Mouse (Mus musculus): ENCODE measurements at regions not wholly inside any gene's neighbourhood (a gene's known extent, or its start where the extent isn't known, plus 50 kb on each side); places are given as distances from the start of the nearest gene placed in this dataset.

DNA sequence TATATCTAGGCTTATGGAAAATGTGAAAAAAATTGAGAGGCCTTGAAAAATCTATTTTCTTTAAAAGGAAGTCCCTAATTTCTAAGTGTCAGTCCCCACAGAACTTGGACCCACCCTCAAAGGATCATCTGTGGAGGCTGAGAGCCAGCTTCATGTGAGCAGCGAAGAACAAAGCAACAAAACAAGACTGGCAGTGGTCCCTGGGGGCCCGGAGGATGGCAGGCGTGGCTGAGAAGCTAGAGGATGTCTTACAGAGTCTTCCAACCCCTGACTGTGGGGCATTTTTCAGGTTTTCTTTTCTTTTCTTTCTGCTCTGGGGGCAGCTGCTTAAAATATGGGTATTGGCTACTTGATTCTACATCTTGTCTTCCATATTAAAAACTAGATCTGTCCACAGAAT lies 90.5 kb downstream of the Cog6 start:
- TF ChIP-seq CTCF (IDR thresholded peaks at IDR 0.05; ENCODE audit: low read depth, low read length) (no peak), GATA1 (IDR thresholded peaks at IDR 0.05; ENCODE audit: borderline replicate concordance, low read length) (no peak)
